Mouse (Mus musculus) limb, embryonic 14.5 days (tissue): ENCODE results near the gene Avil. TPM values are rescaled to one million over a fixed set of nuclear protein-coding genes. Genes with fewer than 3 reads are reported as not detected.

ENCODE experiments used
- ATAC-seq: fragments of 200-750 bp; cut with Nextera tagmentation; 2 replicates; pipeline ENCODE4 v1.8.0; 2017; ENCODE audit warnings: low read depth, moderate number of reproducible peaks, moderate TSS enrichment; ENCODE audit not compliant: low FRiP score
- DNase-seq: peaks from one replicate; pipeline ENCODE4 v3.0.0-alpha.2; 2015; ENCODE audit warnings: low spot score
- H3K27ac ChIP-seq: fragments of 300-500 bp; sonication (generic); replicated peaks from 2 replicates; pipeline ENCODE4 v1.5.1; 2014; ENCODE audit warnings: low read depth, mild to moderate bottlenecking, low read length, moderate library complexity, mixed read lengths
- H3K27me3 ChIP-seq: fragments of 300-500 bp; sonication (generic); 2 replicates; pipeline ENCODE4 v1.6.1; 2014; ENCODE audit warnings: low read length, mixed read lengths; ENCODE audit not compliant: control insufficient read depth, insufficient read depth
- H3K36me3 ChIP-seq: fragments of 300-500 bp; sonication (generic); 2 replicates; pipeline ENCODE4 v1.6.1; 2014; ENCODE audit warnings: mild to moderate bottlenecking, low read length, moderate library complexity, mixed read lengths; ENCODE audit not compliant: control insufficient read depth, insufficient read depth
- H3K4me1 ChIP-seq: fragments of 300-500 bp; sonication (generic); 2 replicates; pipeline ENCODE4 v1.6.1; 2014; ENCODE audit warnings: antibody characterized with exemption, low read length, mixed read lengths; ENCODE audit not compliant: control insufficient read depth, insufficient read depth
- H3K4me2 ChIP-seq: fragments of 300-500 bp; sonication (generic); replicated peaks from 2 replicates; pipeline ENCODE4 v1.6.1; 2014; ENCODE audit warnings: low read depth, mild to moderate bottlenecking, low read length, moderate library complexity; ENCODE audit not compliant: severe bottlenecking
- H3K4me3 ChIP-seq: fragments of 300-500 bp; sonication (generic); replicated peaks from 2 replicates; pipeline ENCODE4 v1.5.1; 2014; ENCODE audit warnings: low read length
- H3K9ac ChIP-seq: fragments of 300-500 bp; sonication (generic); 2 replicates; pipeline ENCODE4 v1.6.1; 2014; ENCODE audit warnings: mild to moderate bottlenecking, low read depth, low read length, moderate library complexity; ENCODE audit not compliant: severe bottlenecking
- H3K9me3 ChIP-seq: fragments of 300-500 bp; sonication (generic); 2 replicates; pipeline ENCODE4 v1.6.1; 2016; ENCODE audit warnings: low read length; ENCODE audit not compliant: control insufficient read depth
- POLR2A ChIP-seq: fragments of 200-500 bp; IDR thresholded peaks from 2 replicates; pipeline ENCODE4 v1.8.0; 2012; ENCODE audit warnings: inconsistent platforms, mild to moderate bottlenecking, moderate library complexity, borderline replicate concordance; ENCODE audit not compliant: insufficient read depth, insufficient read length; ENCODE audit errors: extremely low read depth
- WGBS: fragments of 180-500 bp; shearing (Covaris S2); extraction: QIAGEN DNeasy Blood & Tissue Kit; methylation state at CpG from one replicate; pipeline ENCODE4 v1.1.7; 2014; 5-methylcytosine and 5-hydroxymethylcytosine counted together
- polyA plus RNA-seq, 2 experiments: library from polyadenylated mRNA; depleted of rRNA in 1 of 2; stranded (reverse) in 1 of 2; unstranded in 1 of 2; fragments of >200 nt; fragmentation: Nextera tagmentation in 1 of 2; extraction: Ambion mirVana in 1 of 2; gene quantifications; 2 replicates each; pipeline versions ENCODE4 v1.2.1 to v1.2.3; 2012 to 2014

The Avil gene
- polyA plus RNA-seq (2012; rRNA removed) (0.35 and 0.45 TPM in 2 replicates), polyA plus RNA-seq (2014; fragmentation: Nextera tagmentation; extraction: Ambion mirVana) (0.22 and 0.28 TPM in 2 replicates)

- WGBS, result 86% methylated on average over 5 of the region's 5 CpGs
- no peak within 1 kb of the TSS for H3K27ac ChIP-seq
Observed at GRCm38 (mm10) chr10:127000529-127000928, at the start of gene Avil. Gene Avil (plus strand): TSS chr10:127000709.

GRCm38 (mm10) chr10:126952375-126952774 is 48.1 kb upstream of the Avil start:
- no peak overlapping the region for H3K4me3 ChIP-seq
- no peak for TF ChIP-seq POLR2A
- ATAC-seq, result no peak
- no peak overlapping the region for H3K4me2 ChIP-seq
- no peak overlapping the region for H3K9ac ChIP-seq
- peaks cover 16% of the 10 kb centered on the region for H3K4me1 ChIP-seq
- H3K27me3 ChIP-seq, result no peaks in the 10 kb centered on the region
- DNase-seq, result no peak
- WGBS, result 96% methylated on average over 1 of the region's 1 CpGs
- no peaks in the 10 kb centered on the region for H3K36me3 ChIP-seq
- H3K27ac ChIP-seq, result peak overlapping the region; percentile 67; the same call in 1 of the 2 replicates
- H3K9me3 ChIP-seq, result no peaks in the 10 kb centered on the region

More at GRCm38 (mm10) chr10:127000529-127000928, at the start of gene Avil:
- peaks cover 43% of the 10 kb centered on the region for H3K36me3 ChIP-seq
- TF ChIP-seq POLR2A, result no peak
- H3K9ac ChIP-seq, result no peak within 1 kb of the TSS
- H3K4me2 ChIP-seq, result no peak within 1 kb of the TSS
- H3K9me3 ChIP-seq, result no peaks in the 10 kb centered on the region
- H3K4me1 ChIP-seq, result no peaks in the 10 kb centered on the region
- no peak within 1 kb of the TSS for H3K4me3 ChIP-seq
- no peaks in the 10 kb centered on the region for H3K27me3 ChIP-seq
- DNase-seq, result no peak
- peak; percentile 14; the same call in 1 of the 2 replicates for ATAC-seq

GRCm38 (mm10) chr10:126953029-126953471 is 47.5 kb upstream of the Avil start:
- no peak for ATAC-seq
- DNase-seq, result no peak

GRCm38 (mm10) chr10:126956692-126957358 is 43.7 kb upstream of the Avil start:
- H3K4me3 ChIP-seq, result no peak overlapping the region
- WGBS, result 11% methylated on average over 15 of the region's 15 CpGs
- DNase-seq (no peak), ATAC-seq (peak; percentile 66)
- no peak for TF ChIP-seq POLR2A
- no peaks in the 10 kb centered on the region for H3K9me3 ChIP-seq
- peak overlapping the region; percentile 76 for H3K27ac ChIP-seq
- peak overlapping the region; percentile 40; the same call in 1 of the 2 replicates for H3K9ac ChIP-seq
- peak overlapping the region; percentile 22; the same call in 1 of the 2 replicates for H3K4me2 ChIP-seq
- peaks cover 27% of the 10 kb centered on the region for H3K4me1 ChIP-seq
- no peaks in the 10 kb centered on the region for H3K27me3 ChIP-seq
- H3K36me3 ChIP-seq, result no peaks in the 10 kb centered on the region

More at GRCm38 (mm10) chr10:126953029-126953471, 47.5 kb upstream of the Avil start:
- Histone ChIP-seq H3K27me3 (no peaks in the 10 kb centered on the region), H3K4me2 (no peak overlapping the region), H3K4me1 (peaks cover 22% of the 10 kb centered on the region), H3K36me3 (no peaks in the 10 kb centered on the region), H3K9ac (no peak overlapping the region), H3K4me3 (no peak overlapping the region), H3K27ac (peak overlapping the region; percentile 67), H3K9me3 (no peaks in the 10 kb centered on the region)
- no peak for TF ChIP-seq POLR2A
- WGBS, result 71% methylated on average over 3 of the region's 3 CpGs

- WGBS, result 3% methylated on average over 25 of the region's 25 CpGs
- H3K27ac ChIP-seq, result peak overlapping the region; percentile 76
- no peaks in the 10 kb centered on the region for H3K9me3 ChIP-seq
- no peak overlapping the region; the same call in 1 of the 2 replicates for H3K4me3 ChIP-seq
- peak overlapping the region; percentile 22 for H3K4me2 ChIP-seq
- ATAC-seq (peak; percentile 68), DNase-seq (peak; percentile 59)
- no peaks in the 10 kb centered on the region for H3K27me3 ChIP-seq
- TF ChIP-seq POLR2A, result no peak
- peak overlapping the region; percentile 40; the same call in 1 of the 2 replicates for H3K9ac ChIP-seq
- H3K4me1 ChIP-seq, result peaks cover 34% of the 10 kb centered on the region
- H3K36me3 ChIP-seq, result no peaks in the 10 kb centered on the region
Observed at GRCm38 (mm10) chr10:126957359-126958107, 43.0 kb upstream of the Avil start.
